In genomic region chr1:166362659-166363058, GRCm38 (mm10) we compare ENCODE assay signal across 16 mouse cellular contexts.
"Had no signal": no experiment of that assay in that cellular context is flagged by ENCODE, and none has a peak within 500 bp of the region (broad histone marks: within the 10 kb centered on the region; RNA-seq: fewer than 3 reads in every experiment).

No protein-coding gene starts in this region.

- H3K36me3 ChIP-seq: liver, embryonic 13.5 days; liver, embryonic 15.5 days; midbrain, embryonic 13.5 days; midbrain, embryonic 15.5 days; neural tube, embryonic 12.5 days; stomach, embryonic 15.5 days had no signal

- H3K27me3 ChIP-seq: liver, embryonic 13.5 days; liver, embryonic 15.5 days; midbrain, embryonic 13.5 days; midbrain, embryonic 15.5 days; neural tube, embryonic 12.5 days; stomach, embryonic 15.5 days had no signal

- H3K27ac ChIP-seq: liver, embryonic 13.5 days; liver, embryonic 15.5 days; macrophage; midbrain, embryonic 13.5 days; midbrain, embryonic 15.5 days; neural tube, embryonic 12.5 days; stomach, embryonic 15.5 days; stomach, postnatal 0 days had no signal

- H3K4me2 ChIP-seq: liver, embryonic 11.5 days; liver, embryonic 13.5 days; liver, embryonic 15.5 days; midbrain, embryonic 11.5 days; midbrain, embryonic 13.5 days; midbrain, embryonic 15.5 days; neural tube, embryonic 12.5 days; stomach, embryonic 15.5 days had no signal

- H3K4me3 ChIP-seq: liver, embryonic 13.5 days; liver, embryonic 15.5 days; megakaryocyte, embryonic 14.5 days; midbrain, embryonic 13.5 days; midbrain, embryonic 15.5 days; neural tube, embryonic 12.5 days; stomach, embryonic 15.5 days had no signal

- H3K9me3 ChIP-seq: liver, embryonic 13.5 days; liver, embryonic 15.5 days; midbrain, embryonic 13.5 days; midbrain, embryonic 15.5 days; neural tube, embryonic 12.5 days; stomach, embryonic 15.5 days had no signal

- ATAC-seq: liver, postnatal 0 days; midbrain, embryonic 13.5 days; midbrain, embryonic 15.5 days had no signal

- H3K4me1 ChIP-seq: liver, embryonic 13.5 days; liver, embryonic 15.5 days; midbrain, embryonic 13.5 days; midbrain, embryonic 15.5 days; neural tube, embryonic 12.5 days; stomach, embryonic 15.5 days had no signal

- DNase-seq: liver, embryonic 13.5 days; liver, postnatal 0 days; right cerebral cortex, postnatal 14 days; thymus, adult 2 months; thymus, postnatal 25 days; thymus, postnatal 4 days had no signal

- H3K9ac ChIP-seq: liver, embryonic 13.5 days; liver, embryonic 15.5 days; liver, postnatal 0 days; midbrain, embryonic 13.5 days; midbrain, embryonic 15.5 days; neural tube, embryonic 12.5 days; stomach, embryonic 15.5 days had no signal
